Mouse (Mus musculus) hindbrain, embryonic 13.5 days (tissue): ENCODE measurements around the gene Plxna2. TPM values are rescaled to one million over a fixed set of nuclear protein-coding genes. Genes with fewer than 3 reads are reported as not detected.

Source experiments
- ATAC-seq: fragments of 200-750 bp; cut with Nextera tagmentation; 2 replicates; pipeline ENCODE4 v1.8.0; 2017; ENCODE audit warnings: moderate TSS enrichment; ENCODE audit not compliant: low FRiP score
- H3K27ac ChIP-seq: fragments of 300-500 bp; sonication (generic); 2 replicates; pipeline ENCODE4 v1.5.1; 2015; ENCODE audit warnings: inconsistent platforms, mild to moderate bottlenecking, moderate library complexity
- H3K27me3 ChIP-seq: fragments of 300-500 bp; sonication (generic); 2 replicates; pipeline ENCODE4 v1.6.1; 2015; ENCODE audit warnings: mild to moderate bottlenecking, inconsistent platforms
- H3K36me3 ChIP-seq: fragments of 300-500 bp; sonication (generic); 2 replicates; pipeline ENCODE4 v1.6.1; 2015; ENCODE audit warnings: mild to moderate bottlenecking, inconsistent platforms
- H3K4me1 ChIP-seq: fragments of 300-500 bp; sonication (generic); replicated peaks from 2 replicates; pipeline ENCODE4 v1.6.1; 2015; ENCODE audit warnings: inconsistent platforms
- H3K4me2 ChIP-seq: fragments of 300-500 bp; sonication (generic); 2 replicates; pipeline ENCODE4 v1.6.1; 2015; ENCODE audit warnings: inconsistent platforms, mild to moderate bottlenecking, moderate library complexity
- H3K4me3 ChIP-seq: fragments of 300-500 bp; sonication (generic); 2 replicates; pipeline ENCODE4 v1.5.1; 2015; ENCODE audit warnings: mild to moderate bottlenecking, inconsistent platforms
- H3K9ac ChIP-seq: fragments of 300-500 bp; sonication (generic); 2 replicates; pipeline ENCODE4 v1.6.1; 2015; ENCODE audit warnings: mild to moderate bottlenecking, inconsistent platforms
- H3K9me3 ChIP-seq: fragments of 300-500 bp; sonication (generic); 2 replicates; pipeline ENCODE4 v1.6.1; 2016; ENCODE audit warnings: inconsistent platforms
- WGBS: fragments of 180-500 bp; shearing (Covaris S2); methylation state at CpG from one replicate; pipeline ENCODE4 v1.1.7; 2015; 5-methylcytosine and 5-hydroxymethylcytosine counted together
- polyA plus RNA-seq: library from polyadenylated mRNA; unstranded; fragments of >200 nt; fragmentation: Nextera tagmentation; extraction: Ambion mirVana; gene quantifications from 2 replicates; pipeline ENCODE4 v1.2.1, GENCODE M21; 2015

The Plxna2 gene
- polyA plus RNA-seq, 1 experiment from 2014 or later, result 36.5 TPM

DNA sequence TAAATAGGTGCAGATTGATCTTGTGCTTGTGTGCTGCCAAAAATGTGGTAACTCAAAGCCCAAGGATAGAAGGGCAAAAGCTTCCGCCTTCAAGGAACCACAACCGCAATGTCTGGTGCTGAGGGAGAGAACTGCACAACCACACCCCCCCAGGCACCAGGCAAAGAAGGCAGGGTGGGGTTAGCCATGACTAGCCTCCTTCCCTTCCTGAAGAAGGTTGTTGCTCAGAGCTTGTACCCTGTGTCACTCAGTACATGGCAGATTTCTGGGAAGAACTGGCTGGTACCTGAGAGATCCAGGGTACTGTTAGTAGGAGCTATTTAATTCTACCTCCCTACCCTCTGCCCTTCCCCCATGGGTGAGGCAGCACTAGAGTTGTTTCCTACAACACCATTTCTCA, 8.1 kb downstream of the Plxna2 start:
- Histone ChIP-seq H3K4me1 (peaks cover 99% of the 10 kb centered on the region), H3K4me2 (peak overlapping the region; percentile 63), H3K27ac (no peak overlapping the region), H3K9me3 (no peaks in the 10 kb centered on the region), H3K27me3 (no peaks in the 10 kb centered on the region), H3K4me3 (peak overlapping the region; percentile 96; the same call in 1 of the 2 replicates), H3K9ac (no peak overlapping the region), H3K36me3 (0 out of 2 replicates have a peak, but pooled peaks cover 3% of the 10 kb centered on the region)
- WGBS, result 77% methylated on average over 2 of the region's 2 CpGs
- ATAC-seq, result no peak

DNA sequence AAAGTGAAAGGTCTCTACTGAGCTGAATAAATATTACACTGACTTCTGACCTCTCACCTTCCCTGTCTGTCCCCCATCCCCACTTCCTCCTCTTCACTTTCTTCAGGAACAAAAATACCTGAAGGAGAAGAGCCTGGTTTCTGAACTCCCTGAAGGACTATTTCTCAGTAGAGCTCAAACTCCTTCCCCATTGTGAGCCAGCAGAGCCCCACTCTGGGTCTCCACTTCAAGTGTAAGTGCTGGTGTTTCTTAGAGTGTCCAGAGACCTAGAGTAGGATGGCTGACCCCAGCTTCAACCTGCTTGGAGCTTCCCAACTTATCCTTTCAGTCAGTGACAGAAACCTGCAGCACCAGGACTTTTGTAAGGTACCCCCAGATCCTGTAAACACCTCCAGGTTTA, 9.3 kb downstream of the Plxna2 start:
- Histone ChIP-seq H3K4me3 (no peak overlapping the region), H3K27ac (no peak overlapping the region), H3K4me2 (peak overlapping the region; percentile 23), H3K27me3 (no peaks in the 10 kb centered on the region), H3K9me3 (no peaks in the 10 kb centered on the region), H3K36me3 (0 out of 2 replicates have a peak, but pooled peaks cover 3% of the 10 kb centered on the region), H3K4me1 (peaks cover 97% of the 10 kb centered on the region), H3K9ac (no peak overlapping the region)
- ATAC-seq, result no peak

DNA sequence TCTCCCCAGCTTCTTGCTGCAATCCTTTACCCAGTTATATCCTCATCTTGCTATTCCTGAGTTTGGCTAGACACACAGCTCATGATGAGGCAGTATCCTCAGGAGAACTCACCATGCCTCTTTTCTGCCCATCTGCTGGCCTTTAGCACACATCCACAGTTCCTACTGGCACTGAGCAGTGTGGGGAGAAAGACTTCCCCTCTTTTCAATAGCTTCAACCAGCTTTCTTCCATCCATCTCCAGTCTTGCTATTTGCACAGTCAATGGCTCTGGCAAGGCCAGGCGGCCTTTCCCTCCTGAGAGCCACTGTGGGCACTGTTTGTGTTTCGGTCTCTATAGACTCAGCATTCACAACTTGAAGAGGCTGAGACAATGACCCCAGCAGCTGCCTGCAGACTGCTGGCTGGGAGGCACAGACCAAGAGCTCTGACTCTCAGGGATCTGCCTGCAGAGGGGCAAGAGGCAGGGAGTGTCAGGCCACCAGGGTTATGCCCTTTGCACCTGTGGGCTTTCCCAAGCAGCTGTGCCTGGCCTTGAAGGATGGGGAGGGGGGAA, 11.2 kb downstream of the Plxna2 start:
- Histone ChIP-seq H3K4me2 (peak overlapping the region; percentile 22), H3K4me3 (no peak overlapping the region), H3K27ac (peak overlapping the region; percentile 58), H3K27me3 (no peaks in the 10 kb centered on the region), H3K4me1 (peaks cover 94% of the 10 kb centered on the region), H3K9me3 (no peaks in the 10 kb centered on the region), H3K36me3 (0 out of 2 replicates have a peak, but pooled peaks cover 3% of the 10 kb centered on the region), H3K9ac (peak overlapping the region; percentile 53; the same call in 1 of the 2 replicates)
- peak; percentile 73 for ATAC-seq
- WGBS, result 13% methylated on average over 2 of the region's 2 CpGs

DNA sequence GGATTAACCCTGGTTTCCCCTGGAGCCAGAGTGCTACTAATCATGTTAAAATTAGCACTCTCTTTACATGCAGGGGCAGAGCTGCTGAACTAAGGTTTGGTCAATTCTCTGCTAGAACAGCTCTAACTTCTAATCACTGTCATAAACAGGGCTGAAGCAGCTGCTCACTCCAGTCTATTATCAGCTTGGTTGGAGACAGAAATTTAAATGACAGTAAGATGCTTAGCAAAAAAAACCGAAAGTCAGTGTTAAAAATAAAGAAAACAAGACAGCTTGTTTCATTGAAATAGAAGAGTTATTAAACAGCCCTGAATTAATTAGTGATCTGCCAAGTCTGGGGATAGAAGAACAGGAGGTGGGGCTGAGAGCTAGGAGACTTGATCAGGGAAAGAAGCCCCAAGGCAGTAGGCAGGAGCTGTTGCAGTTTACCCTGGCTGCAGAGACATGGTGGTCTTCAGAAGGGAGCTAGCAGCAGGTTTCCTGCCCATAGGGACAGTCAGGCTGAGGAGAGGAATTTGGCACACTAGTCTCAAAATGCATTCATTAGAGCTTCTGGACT, 12.6 kb downstream of the Plxna2 start:
- Histone ChIP-seq H3K27me3 (no peaks in the 10 kb centered on the region), H3K4me3 (no peak overlapping the region), H3K27ac (peak overlapping the region; percentile 18; the same call in 1 of the 2 replicates), H3K9me3 (no peaks in the 10 kb centered on the region), H3K9ac (no peak overlapping the region), H3K4me1 (peaks cover 94% of the 10 kb centered on the region), H3K36me3 (0 out of 2 replicates have a peak, but pooled peaks cover 3% of the 10 kb centered on the region), H3K4me2 (no peak overlapping the region)
- ATAC-seq, result no peak
- 21% methylated on average over 1 of the region's 1 CpGs for WGBS

DNA sequence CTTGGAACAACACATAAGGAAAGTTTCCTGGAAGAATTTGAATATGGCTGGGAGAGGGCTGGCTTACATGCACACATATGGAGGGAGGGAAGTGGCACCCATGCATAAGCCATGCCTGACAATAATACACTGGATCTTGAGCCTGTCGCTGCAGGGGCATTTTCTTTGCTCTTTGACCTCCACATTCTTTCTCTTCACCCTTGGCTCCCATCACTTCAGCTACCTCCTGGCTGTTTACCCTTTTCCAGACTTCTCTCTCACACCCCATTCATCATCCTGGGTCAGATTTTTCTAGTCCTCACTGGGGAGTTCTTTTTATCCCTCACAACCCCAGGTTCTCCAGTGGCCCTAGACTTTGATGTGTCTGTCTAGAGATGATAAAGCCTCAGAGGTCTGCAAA, 13.6 kb downstream of the Plxna2 start:
- H3K9ac ChIP-seq, result no peak overlapping the region
- H3K9me3 ChIP-seq, result no peaks in the 10 kb centered on the region
- ATAC-seq, result no peak
- H3K4me2 ChIP-seq, result no peak overlapping the region
- 11% methylated on average over 1 of the region's 1 CpGs for WGBS
- H3K27ac ChIP-seq, result no peak overlapping the region
- H3K4me3 ChIP-seq, result no peak overlapping the region
- peaks cover 93% of the 10 kb centered on the region for H3K4me1 ChIP-seq
- 0 out of 2 replicates have a peak, but pooled peaks cover 3% of the 10 kb centered on the region for H3K36me3 ChIP-seq
- H3K27me3 ChIP-seq, result no peaks in the 10 kb centered on the region

DNA sequence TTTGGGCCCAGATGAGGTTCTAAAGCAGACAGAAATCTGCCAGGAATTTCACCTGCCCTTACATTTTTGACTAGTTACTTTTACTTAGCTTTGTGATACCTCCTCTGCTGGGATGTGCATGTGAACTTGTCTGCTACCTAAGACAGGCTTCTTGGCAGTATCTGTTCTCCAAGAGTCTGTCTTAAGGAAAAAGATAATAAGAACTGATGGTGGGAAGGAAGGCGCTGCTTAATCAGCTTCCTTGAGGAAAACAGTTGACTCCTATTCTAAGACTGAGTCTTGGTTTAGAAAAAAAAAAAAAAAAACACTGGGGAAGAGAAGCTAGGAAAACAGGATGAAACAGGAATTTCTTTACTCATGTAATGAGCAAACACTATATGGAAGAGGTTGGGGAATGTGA, 14.0 kb downstream of the Plxna2 start:
- Histone ChIP-seq H3K36me3 (0 out of 2 replicates have a peak, but pooled peaks cover 3% of the 10 kb centered on the region), H3K9ac (no peak overlapping the region), H3K4me1 (peaks cover 93% of the 10 kb centered on the region), H3K4me3 (no peak overlapping the region), H3K27ac (no peak overlapping the region), H3K27me3 (no peaks in the 10 kb centered on the region), H3K9me3 (no peaks in the 10 kb centered on the region), H3K4me2 (no peak overlapping the region)
- WGBS, result 81% methylated on average over 1 of the region's 1 CpGs
- no peak for ATAC-seq

DNA sequence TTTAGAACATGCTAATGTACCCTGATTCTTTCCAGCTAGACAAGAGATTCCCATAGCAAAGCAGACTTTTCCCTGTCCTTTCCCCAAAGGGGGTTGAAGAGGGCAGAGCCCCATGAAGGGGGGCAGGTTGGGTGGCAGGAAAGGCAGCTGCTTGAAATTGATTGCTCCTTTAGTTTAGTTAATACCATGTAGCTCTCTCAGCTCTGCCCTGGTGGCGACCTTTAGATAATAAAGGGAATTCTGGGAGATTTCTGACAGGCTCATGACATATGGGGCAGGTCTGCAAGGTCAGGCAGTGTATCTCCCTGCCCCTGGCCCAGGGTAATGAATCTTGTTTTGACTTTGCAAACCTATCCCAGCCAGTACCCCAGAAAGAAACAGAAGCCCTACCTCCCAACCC, 17.4 kb downstream of the Plxna2 start:
- Histone ChIP-seq H3K4me2 (no peak overlapping the region), H3K9me3 (no peaks in the 10 kb centered on the region), H3K27me3 (no peaks in the 10 kb centered on the region), H3K4me3 (no peak overlapping the region), H3K9ac (no peak overlapping the region), H3K27ac (peak overlapping the region; percentile 52; the same call in 1 of the 2 replicates), H3K4me1 (peaks cover 81% of the 10 kb centered on the region), H3K36me3 (no peaks in the 10 kb centered on the region)
- ATAC-seq, result no peak
- whole genome bisulfite sequencing, result 14% methylated on average over 1 of the region's 1 CpGs

DNA sequence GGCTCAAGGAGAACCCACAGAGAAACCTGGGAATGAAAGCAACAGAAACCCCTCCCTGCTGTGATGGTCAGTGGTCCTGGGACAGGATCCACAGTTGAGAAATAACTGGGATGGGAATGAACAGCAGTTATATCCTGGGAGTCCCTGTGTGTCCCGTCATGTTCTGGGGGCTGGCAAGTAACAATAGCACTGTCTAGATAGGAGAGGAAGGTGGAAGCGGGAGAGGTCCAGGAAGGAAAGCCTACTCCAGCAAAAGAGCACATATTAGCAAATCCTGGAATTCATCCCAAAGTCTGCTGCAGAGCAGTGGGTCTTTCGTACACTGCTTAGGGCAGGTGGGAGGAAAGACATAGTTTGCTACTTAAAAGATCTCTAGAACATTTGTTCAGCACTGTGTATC, 17.9 kb downstream of the Plxna2 start:
- 54% methylated on average over 3 of the region's 3 CpGs for WGBS
- Histone ChIP-seq H3K27me3 (no peaks in the 10 kb centered on the region), H3K4me2 (no peak overlapping the region), H3K4me1 (peaks cover 79% of the 10 kb centered on the region), H3K27ac (no peak overlapping the region), H3K4me3 (no peak overlapping the region), H3K9ac (no peak overlapping the region), H3K36me3 (no peaks in the 10 kb centered on the region), H3K9me3 (no peaks in the 10 kb centered on the region)
- no peak for ATAC-seq

DNA sequence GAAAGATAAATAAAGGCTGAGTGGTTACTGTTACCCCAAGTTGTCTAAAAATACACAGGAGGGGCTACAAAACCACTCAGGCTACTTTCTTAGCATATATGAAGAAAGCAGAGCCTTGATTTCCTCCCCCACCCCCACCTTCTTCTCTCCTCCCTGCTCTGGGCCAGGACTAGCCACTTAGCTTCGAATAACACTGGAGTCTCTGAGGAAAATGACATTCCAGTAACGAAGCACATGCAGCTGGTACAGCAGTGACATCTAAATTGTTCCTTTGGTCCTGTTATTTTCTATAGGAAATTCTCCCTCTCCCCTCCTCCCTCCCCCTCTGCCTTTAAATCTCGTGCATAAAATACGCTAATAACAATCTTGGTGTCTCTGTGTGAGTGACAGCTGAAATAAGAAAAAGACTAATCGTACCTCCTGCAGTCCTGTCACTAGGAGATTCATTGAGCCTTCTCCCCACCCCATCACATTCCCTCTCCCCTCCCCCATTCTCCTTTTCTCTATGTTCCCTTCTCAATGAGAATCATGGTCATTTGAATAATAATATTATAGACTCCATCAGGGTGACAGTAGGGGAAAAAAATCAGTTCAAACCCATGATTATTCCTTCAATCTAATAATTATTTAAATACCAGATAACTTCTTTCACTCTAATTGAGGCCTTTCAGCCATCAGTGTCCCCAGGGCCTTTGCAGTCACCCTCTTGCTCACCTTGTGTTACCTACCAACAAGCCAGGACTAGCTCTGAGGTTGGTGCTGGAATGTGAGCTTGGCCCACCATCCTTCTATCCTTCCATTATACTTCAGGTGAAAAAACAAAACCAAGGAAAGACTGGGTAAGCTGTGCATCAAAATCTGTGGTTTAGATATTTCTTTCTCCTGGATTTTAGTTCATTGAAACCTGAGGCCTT, 19.6 kb downstream of the Plxna2 start:
- Histone ChIP-seq H3K9me3 (no peaks in the 10 kb centered on the region), H3K4me1 (peaks cover 77% of the 10 kb centered on the region), H3K9ac (no peak overlapping the region), H3K4me3 (no peak overlapping the region), H3K27me3 (no peaks in the 10 kb centered on the region), H3K27ac (peak overlapping the region; percentile 42; the same call in 1 of the 2 replicates), H3K36me3 (no peaks in the 10 kb centered on the region), H3K4me2 (no peak overlapping the region)
- peak; percentile 67; the same call in 1 of the 2 replicates for ATAC-seq
- WGBS, result 7% methylated on average over 5 of the region's 5 CpGs

DNA sequence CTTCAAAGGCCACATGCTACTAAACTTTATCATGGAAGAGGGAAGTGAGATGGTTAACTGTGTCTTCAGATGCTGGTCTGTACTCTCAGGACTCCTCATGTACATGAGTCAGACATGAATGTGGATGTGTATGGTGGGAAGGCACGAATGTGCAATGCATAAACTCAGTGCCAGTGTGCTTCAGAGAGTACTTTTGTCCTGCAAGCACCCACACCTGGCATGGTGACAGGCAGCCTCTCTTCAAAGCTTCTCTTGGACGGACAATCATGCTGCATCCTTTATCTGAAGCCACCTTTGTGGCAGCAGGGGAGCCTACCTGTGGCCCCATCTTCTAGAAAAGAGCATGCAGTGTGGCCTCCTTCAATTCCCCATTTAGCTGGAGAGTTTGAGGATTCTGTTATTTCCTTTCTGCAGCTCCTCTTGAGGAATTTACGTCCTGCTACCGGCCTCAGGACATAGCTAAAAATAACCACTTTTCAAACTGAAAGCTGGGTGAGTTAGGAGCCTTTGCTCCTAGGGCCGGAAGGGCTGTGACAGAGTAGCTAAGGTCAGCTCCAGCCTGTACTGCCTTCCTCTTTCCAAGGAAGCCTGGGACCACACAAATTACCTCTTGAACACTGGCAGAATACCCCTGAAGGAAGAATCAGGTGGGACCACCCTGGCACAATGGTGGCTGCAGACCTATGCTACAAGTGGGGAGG, 23.7 kb downstream of the Plxna2 start:
- Histone ChIP-seq H3K36me3 (peaks cover 19% of the 10 kb centered on the region), H3K9ac (no peak overlapping the region), H3K4me1 (peaks cover 63% of the 10 kb centered on the region), H3K4me3 (no peak overlapping the region), H3K4me2 (no peak overlapping the region), H3K27ac (0 out of 2 replicates have a peak overlapping the region, but pooled peaks have one; percentile 15), H3K27me3 (no peaks in the 10 kb centered on the region), H3K9me3 (no peaks in the 10 kb centered on the region)
- 80% methylated on average over 5 of the region's 5 CpGs for WGBS
- ATAC-seq, result no peak

DNA sequence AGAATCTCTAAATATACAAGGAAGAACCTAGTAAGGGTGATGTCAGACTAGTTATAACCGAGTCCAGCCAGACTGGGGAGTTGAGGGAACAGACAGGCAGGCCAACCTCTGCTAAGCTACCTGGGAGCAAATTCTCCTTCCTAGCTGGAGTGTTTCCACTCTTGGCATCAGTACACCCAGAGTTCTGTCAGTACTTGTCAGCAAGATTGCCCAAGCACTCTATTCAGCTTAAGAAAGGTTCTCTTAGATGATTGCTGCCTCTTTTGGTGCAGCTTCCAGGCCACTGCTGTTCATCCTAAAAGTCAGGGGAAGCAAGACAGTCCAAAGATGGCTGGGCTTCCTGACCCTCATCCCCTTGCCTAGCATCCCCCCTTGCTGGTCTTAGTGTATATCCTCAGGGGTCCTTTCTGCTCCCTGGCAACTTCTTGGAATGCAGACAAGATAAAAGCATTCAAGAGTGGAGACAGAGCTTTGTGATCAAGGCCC, 24.3 kb downstream of the Plxna2 start:
- Histone ChIP-seq H3K36me3 (peaks cover 25% of the 10 kb centered on the region), H3K9ac (no peak overlapping the region; the same call in 1 of the 2 replicates), H3K9me3 (no peaks in the 10 kb centered on the region), H3K4me3 (no peak overlapping the region), H3K4me1 (peaks cover 61% of the 10 kb centered on the region), H3K4me2 (no peak overlapping the region), H3K27me3 (no peaks in the 10 kb centered on the region), H3K27ac (0 out of 2 replicates have a peak overlapping the region, but pooled peaks have one; percentile 15)
- no peak for ATAC-seq
- WGBS, result 61% methylated on average over 1 of the region's 1 CpGs

DNA sequence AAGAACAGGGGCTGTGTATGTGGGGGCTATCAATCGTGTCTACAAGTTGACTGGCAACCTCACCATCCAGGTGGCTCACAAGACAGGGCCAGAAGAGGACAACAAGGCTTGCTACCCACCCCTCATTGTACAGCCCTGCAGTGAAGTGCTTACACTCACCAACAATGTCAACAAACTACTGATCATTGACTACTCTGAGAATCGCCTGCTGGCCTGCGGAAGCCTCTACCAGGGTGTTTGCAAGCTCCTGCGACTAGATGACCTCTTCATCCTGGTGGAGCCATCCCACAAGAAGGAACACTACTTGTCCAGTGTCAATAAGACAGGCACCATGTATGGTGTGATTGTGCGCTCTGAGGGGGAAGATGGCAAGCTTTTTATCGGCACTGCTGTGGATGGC, 25.9 kb downstream of the Plxna2 start:
- 95% methylated on average over 6 of the region's 6 CpGs for WGBS
- no peak for ATAC-seq
- H3K27ac ChIP-seq, result no peak overlapping the region
- no peaks in the 10 kb centered on the region for H3K27me3 ChIP-seq
- H3K4me3 ChIP-seq, result no peak overlapping the region
- no peaks in the 10 kb centered on the region for H3K9me3 ChIP-seq
- H3K4me2 ChIP-seq, result no peak overlapping the region
- H3K4me1 ChIP-seq, result peaks cover 58% of the 10 kb centered on the region
- peaks cover 31% of the 10 kb centered on the region for H3K36me3 ChIP-seq
- no peak overlapping the region for H3K9ac ChIP-seq
